Mouse (Mus musculus) bone marrow macrophage, adult 2 months (primary cell): Measurements from ENCODE around the gene Asz1.

ENCODE experiments used
- CTCF ChIP-seq: IDR thresholded peaks from 2 replicates; pipeline ENCODE4 v1.5.1; 2012; ENCODE audit warnings: low read depth, mild to moderate bottlenecking, low read length, moderate library complexity
- POLR2A ChIP-seq: IDR thresholded peaks from 2 replicates; pipeline ENCODE4 v1.6.1; 2012; ENCODE audit warnings: mild to moderate bottlenecking, low read depth, low read length, borderline replicate concordance

DNA sequence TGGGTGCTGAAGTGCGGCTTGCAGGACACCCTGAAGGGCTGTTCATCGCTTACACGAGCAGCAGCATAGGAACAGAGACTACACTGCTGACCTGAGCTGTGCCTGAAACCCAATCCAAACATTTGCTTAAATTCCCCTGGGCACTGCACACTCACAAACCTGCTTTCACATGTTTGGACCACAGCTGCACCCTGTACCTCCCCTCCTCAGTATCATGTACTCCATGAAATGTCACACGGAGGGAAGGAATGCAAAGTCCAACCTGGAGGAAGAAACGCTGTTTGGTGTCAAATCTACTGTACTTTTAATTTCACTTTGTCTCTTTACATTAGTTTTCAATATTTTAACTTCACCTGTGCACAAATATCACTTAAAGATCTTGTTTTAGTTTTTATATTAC is 19.8 kb downstream of the Asz1 start:
- TF ChIP-seq CTCF (no peak), POLR2A (no peak)
